Mouse (Mus musculus): ENCODE measurements at regions not wholly inside any gene's neighbourhood (a gene's known extent, or its start where the extent isn't known, plus 50 kb on each side); places are given as distances from the start of the nearest gene placed in this dataset.

GRCm38 (mm10) chr4:4226209-4226608 lies 148.9 kb upstream of the Sdr16c6 start:
- H3K27ac ChIP-seq (ENCODE audit: insufficient read depth, low read depth, low read length, poor library complexity, severe bottlenecking), result no peak overlapping the region
- no peaks in the 10 kb centered on the region; the same call in 1 of the 2 replicates for H3K9me3 ChIP-seq (ENCODE audit: control insufficient read depth, insufficient read depth, low read depth, low read length)
- in situ Hi-C loops (cut with MboI; ENCODE audit: low sequenced_read_pairs in 2 of 2, unreplicated experiment in 2 of 2), result no loop called here
- no peaks in the 10 kb centered on the region for H3K36me3 ChIP-seq (ENCODE audit: control insufficient read depth, insufficient read depth, low read length, poor library complexity, severe bottlenecking)
- H3K4me3 ChIP-seq (ENCODE audit: insufficient read depth in 1 of 2, low read depth in 1 of 2, low read length in 2 of 2, poor library complexity in 1 of 2, severe bottlenecking in 1 of 2), result no peak overlapping the region
- no peak for DNase-seq (ENCODE audit: low read depth, low spot score)
- 0 out of 4 replicates have a peak, but pooled peaks cover 0 to 1% of the 10 kb centered on the region in 2 experiments for H3K4me1 ChIP-seq (ENCODE audit: control insufficient read depth in 2 of 2, insufficient read depth in 2 of 2, low read length in 2 of 2, poor library complexity in 1 of 2)
- TF ChIP-seq MAFK (IDR thresholded peaks at IDR 0.05; ENCODE audit: insufficient read depth, low read depth, low read length) (no peak), ZNF384 (IDR thresholded peaks at IDR 0.05; ENCODE audit: low read depth, low read length) (no peak), ZC3H11A (IDR thresholded peaks at IDR 0.05; ENCODE audit: borderline replicate concordance, low read depth, low read length) (no peak), CHD2 (IDR thresholded peaks at IDR 0.05; ENCODE audit: low read depth, low read length) (no peak), HCFC1 (IDR thresholded peaks at IDR 0.05; ENCODE audit: borderline replicate concordance, insufficient read depth, low read length) (no peak)
- no peak overlapping the region for H3K9ac ChIP-seq (ENCODE audit: insufficient read depth, low read depth, low read length, poor library complexity, severe bottlenecking)

GRCm38 (mm10) chr4:4219701-4220100 lies 142.4 kb upstream of the Sdr16c6 start:
- Histone ChIP-seq H3K36me3 (ENCODE audit: control insufficient read depth, insufficient read depth, low read length, poor library complexity, severe bottlenecking) (no peaks in the 10 kb centered on the region), H3K9ac (ENCODE audit: insufficient read depth, low read depth, low read length, poor library complexity, severe bottlenecking) (no peak overlapping the region), H3K9me3 (ENCODE audit: control insufficient read depth, insufficient read depth, low read depth, low read length) (no peaks in the 10 kb centered on the region), H3K4me3 (ENCODE audit: insufficient read depth in 1 of 2, low read depth in 1 of 2, low read length in 2 of 2, poor library complexity in 1 of 2, severe bottlenecking in 1 of 2) (no peak overlapping the region), H3K4me1 (ENCODE audit: control insufficient read depth in 2 of 2, insufficient read depth in 2 of 2, low read length in 2 of 2, poor library complexity in 1 of 2) (no peaks in the 10 kb centered on the region), H3K27ac (ENCODE audit: insufficient read depth, low read depth, low read length, poor library complexity, severe bottlenecking) (no peak overlapping the region)
- DNase-seq (ENCODE audit: low read depth, low spot score), result no peak
- in situ Hi-C loops (cut with MboI; ENCODE audit: low sequenced_read_pairs in 2 of 2, unreplicated experiment in 2 of 2), result no loop called here
- TF ChIP-seq CHD2 (IDR thresholded peaks at IDR 0.05; ENCODE audit: low read depth, low read length), result no peak
- no peak for TF ChIP-seq HCFC1 (IDR thresholded peaks at IDR 0.05; ENCODE audit: borderline replicate concordance, insufficient read depth, low read length)
- TF ChIP-seq MAFK (IDR thresholded peaks at IDR 0.05; ENCODE audit: insufficient read depth, low read depth, low read length), result no peak

GRCm38 (mm10) chr4:4211892-4212291 lies 134.6 kb upstream of the Sdr16c6 start:
- H3K9me3 ChIP-seq (ENCODE audit: control insufficient read depth, insufficient read depth, low read depth, low read length), result no peaks in the 10 kb centered on the region
- H3K4me3 ChIP-seq (ENCODE audit: insufficient read depth in 1 of 2, low read depth in 1 of 2, low read length in 2 of 2, poor library complexity in 1 of 2, severe bottlenecking in 1 of 2), result no peak overlapping the region
- DNase-seq (ENCODE audit: low read depth, low spot score), result no peak
- no peaks in the 10 kb centered on the region for H3K36me3 ChIP-seq (ENCODE audit: control insufficient read depth, insufficient read depth, low read length, poor library complexity, severe bottlenecking)
- H3K4me1 ChIP-seq (ENCODE audit: control insufficient read depth in 2 of 2, insufficient read depth in 2 of 2, low read length in 2 of 2, poor library complexity in 1 of 2), result no peaks in the 10 kb centered on the region
- H3K9ac ChIP-seq (ENCODE audit: insufficient read depth, low read depth, low read length, poor library complexity, severe bottlenecking), result no peak overlapping the region
- TF ChIP-seq ZC3H11A (IDR thresholded peaks at IDR 0.05; ENCODE audit: borderline replicate concordance, low read depth, low read length) (no peak), HCFC1 (IDR thresholded peaks at IDR 0.05; ENCODE audit: borderline replicate concordance, insufficient read depth, low read length) (no peak), CHD2 (IDR thresholded peaks at IDR 0.05; ENCODE audit: low read depth, low read length) (no peak), ZNF384 (IDR thresholded peaks at IDR 0.05; ENCODE audit: low read depth, low read length) (no peak), MAFK (IDR thresholded peaks at IDR 0.05; ENCODE audit: insufficient read depth, low read depth, low read length) (no peak)
- in situ Hi-C loops (cut with MboI; ENCODE audit: low sequenced_read_pairs in 2 of 2, unreplicated experiment in 2 of 2), result no loop called here
- H3K27ac ChIP-seq (ENCODE audit: insufficient read depth, low read depth, low read length, poor library complexity, severe bottlenecking), result no peak overlapping the region

GRCm38 (mm10) chr4:4205158-4205557 lies 127.8 kb upstream of the Sdr16c6 start:
- TF ChIP-seq ZNF384 (IDR thresholded peaks at IDR 0.05; ENCODE audit: low read depth, low read length), result no peak
- TF ChIP-seq CHD2 (IDR thresholded peaks at IDR 0.05; ENCODE audit: low read depth, low read length), result no peak
- no peak for TF ChIP-seq MAFK (IDR thresholded peaks at IDR 0.05; ENCODE audit: insufficient read depth, low read depth, low read length)
- TF ChIP-seq ZC3H11A (IDR thresholded peaks at IDR 0.05; ENCODE audit: borderline replicate concordance, low read depth, low read length), result no peak
- TF ChIP-seq HCFC1 (IDR thresholded peaks at IDR 0.05; ENCODE audit: borderline replicate concordance, insufficient read depth, low read length), result no peak
- no peak for DNase-seq (ENCODE audit: low read depth, low spot score)
- H3K4me3 ChIP-seq (ENCODE audit: insufficient read depth in 1 of 2, low read depth in 1 of 2, low read length in 2 of 2, poor library complexity in 1 of 2, severe bottlenecking in 1 of 2), result no peak overlapping the region
- H3K27ac ChIP-seq (ENCODE audit: insufficient read depth, low read depth, low read length, poor library complexity, severe bottlenecking), result no peak overlapping the region
- H3K4me1 ChIP-seq (ENCODE audit: control insufficient read depth in 2 of 2, insufficient read depth in 2 of 2, low read length in 2 of 2, poor library complexity in 1 of 2), result no peaks in the 10 kb centered on the region
- in situ Hi-C loops (cut with MboI; ENCODE audit: low sequenced_read_pairs in 2 of 2, unreplicated experiment in 2 of 2), result no loop called here
- no peaks in the 10 kb centered on the region for H3K9me3 ChIP-seq (ENCODE audit: control insufficient read depth, insufficient read depth, low read depth, low read length)
- no peaks in the 10 kb centered on the region for H3K36me3 ChIP-seq (ENCODE audit: control insufficient read depth, insufficient read depth, low read length, poor library complexity, severe bottlenecking)
- H3K9ac ChIP-seq (ENCODE audit: insufficient read depth, low read depth, low read length, poor library complexity, severe bottlenecking), result no peak overlapping the region

- Histone ChIP-seq H3K4me3 (ENCODE audit: insufficient read depth in 1 of 2, low read depth in 1 of 2, low read length in 2 of 2, poor library complexity in 1 of 2, severe bottlenecking in 1 of 2) (no peak overlapping the region), H3K36me3 (ENCODE audit: control insufficient read depth, insufficient read depth, low read length, poor library complexity, severe bottlenecking) (no peaks in the 10 kb centered on the region), H3K9me3 (ENCODE audit: control insufficient read depth, insufficient read depth, low read depth, low read length) (no peaks in the 10 kb centered on the region), H3K9ac (ENCODE audit: insufficient read depth, low read depth, low read length, poor library complexity, severe bottlenecking) (no peak overlapping the region), H3K27ac (ENCODE audit: insufficient read depth, low read depth, low read length, poor library complexity, severe bottlenecking) (no peak overlapping the region), H3K4me1 (ENCODE audit: control insufficient read depth in 2 of 2, insufficient read depth in 2 of 2, low read length in 2 of 2, poor library complexity in 1 of 2) (no peaks in the 10 kb centered on the region)
- DNase-seq (ENCODE audit: low read depth, low spot score), result no peak
- in situ Hi-C loops (cut with MboI; ENCODE audit: low sequenced_read_pairs in 2 of 2, unreplicated experiment in 2 of 2), result no loop called here
- TF ChIP-seq MAFK (IDR thresholded peaks at IDR 0.05; ENCODE audit: insufficient read depth, low read depth, low read length) (no peak), HCFC1 (IDR thresholded peaks at IDR 0.05; ENCODE audit: borderline replicate concordance, insufficient read depth, low read length) (no peak), CHD2 (IDR thresholded peaks at IDR 0.05; ENCODE audit: low read depth, low read length) (no peak), ZNF384 (IDR thresholded peaks at IDR 0.05; ENCODE audit: low read depth, low read length) (no peak), ZC3H11A (IDR thresholded peaks at IDR 0.05; ENCODE audit: borderline replicate concordance, low read depth, low read length) (no peak)
Measured at GRCm38 (mm10) chr4:4199309-4199708, 122.0 kb upstream of the Sdr16c6 start.

All from ES-E14 (cell line).